Mouse (Mus musculus) kidney, postnatal 0 days (tissue): ENCODE data around the gene Wwc1. TPM values are rescaled to one million over a fixed set of nuclear protein-coding genes. Genes with fewer than 3 reads are reported as not detected.
A peak's percentile ranks its signal among the peaks of the same experiment; 100 is the strongest.

Experiments
- ATAC-seq: fragments of 200-750 bp; cut with Nextera tagmentation; replicated peaks from 2 replicates; pipeline ENCODE4 v1.8.0; 2017; ENCODE audit warnings: low read depth, moderate number of reproducible peaks, moderate TSS enrichment, moderate library complexity; ENCODE audit not compliant: low FRiP score
- DNase-seq: peaks from one replicate; pipeline ENCODE4 v3.0.0-alpha.2; 2016; ENCODE audit warnings: low spot score
- H3K27ac ChIP-seq: fragments of 300-500 bp; sonication (generic); 2 replicates; pipeline ENCODE4 v1.5.1; 2014; ENCODE audit warnings: mild to moderate bottlenecking
- H3K27me3 ChIP-seq: fragments of 300-500 bp; sonication (generic); 2 replicates; pipeline ENCODE4 v1.6.1; 2014; ENCODE audit warnings: low read length, mixed read lengths; ENCODE audit not compliant: insufficient read depth
- H3K36me3 ChIP-seq: fragments of 300-500 bp; sonication (generic); 2 replicates; pipeline ENCODE4 v1.6.1; 2014; ENCODE audit warnings: low read length, mixed read lengths; ENCODE audit not compliant: insufficient read depth
- H3K4me1 ChIP-seq: fragments of 300-500 bp; sonication (generic); replicated peaks from 2 replicates; pipeline ENCODE4 v1.6.1; 2014; ENCODE audit warnings: antibody characterized with exemption, low read length, mixed read lengths; ENCODE audit not compliant: insufficient read depth
- H3K4me2 ChIP-seq: fragments of 300-500 bp; sonication (generic); 2 replicates; pipeline ENCODE4 v1.6.1; 2014; ENCODE audit warnings: mild to moderate bottlenecking, low read length, moderate library complexity, mixed read lengths
- H3K4me3 ChIP-seq: fragments of 300-500 bp; sonication (generic); replicated peaks from 2 replicates; pipeline ENCODE4 v1.5.1; 2014; ENCODE audit warnings: low read depth, low read length
- H3K9ac ChIP-seq: fragments of 300-500 bp; sonication (generic); 2 replicates; pipeline ENCODE4 v1.6.1; 2014; ENCODE audit warnings: low read depth, low read length
- H3K9me3 ChIP-seq: fragments of 300-500 bp; sonication (generic); replicated peaks from 2 replicates; pipeline ENCODE4 v1.6.1; 2016; ENCODE audit warnings: low read length, inconsistent platforms, mixed read lengths
- CTCF ChIP-seq: IDR thresholded peaks from 2 replicates; pipeline ENCODE4 v1.5.1; 2016; ENCODE audit warnings: antibody characterized with exemption, low read depth, mild to moderate bottlenecking, moderate library complexity
- WGBS: fragments of 180-500 bp; shearing (Covaris S2); extraction: QIAGEN DNeasy Blood & Tissue Kit; methylation state at CpG from one replicate; pipeline ENCODE4 v1.1.7; 2014; 5-methylcytosine and 5-hydroxymethylcytosine counted together
- polyA plus RNA-seq: library from polyadenylated mRNA; unstranded; fragments of >200 nt; fragmentation: Nextera tagmentation; extraction: Ambion mirVana; gene quantifications from 2 replicates; pipeline ENCODE4 v1.2.1, GENCODE M21; 2015

Gene Wwc1
- polyA plus RNA-seq, 1 experiment from 2014 or later, result 20.4 TPM

DNA sequence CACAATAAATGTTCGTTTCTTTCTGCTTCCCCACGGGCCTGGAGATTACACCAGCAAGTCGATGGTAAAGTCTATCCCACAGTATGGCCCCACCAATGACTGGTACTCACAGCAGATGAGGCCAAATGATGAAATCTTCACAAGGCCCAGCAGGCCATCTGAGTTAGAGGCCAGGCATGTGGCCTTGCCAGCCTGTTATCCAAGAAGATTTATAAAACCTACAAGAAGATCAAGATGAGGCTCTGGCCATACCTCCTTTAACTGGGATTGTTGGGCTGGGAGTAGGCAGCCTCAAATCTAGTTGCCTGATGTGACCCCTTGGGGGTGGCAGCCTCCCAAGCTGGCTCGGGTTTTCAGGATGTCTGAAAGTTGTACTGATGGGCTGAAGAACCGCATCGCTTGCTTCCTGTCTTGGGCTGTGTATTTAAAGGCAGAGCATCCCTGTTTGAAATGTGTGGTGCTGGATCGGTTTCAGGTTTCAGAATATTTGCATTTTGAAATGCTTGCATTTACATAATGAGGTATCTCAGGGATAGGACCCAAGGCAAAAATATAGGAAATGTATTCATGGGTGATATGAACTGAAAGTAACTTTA lies 75.3 kb downstream of the Wwc1 start:
- Histone ChIP-seq H3K4me3 (no peak overlapping the region), H3K27me3 (no peaks in the 10 kb centered on the region), H3K9ac (no peak overlapping the region), H3K4me2 (no peak overlapping the region), H3K27ac (no peak overlapping the region), H3K4me1 (no peaks in the 10 kb centered on the region), H3K36me3 (0 out of 2 replicates have a peak, but pooled peaks cover 10% of the 10 kb centered on the region), H3K9me3 (no peaks in the 10 kb centered on the region)
- no peak for TF ChIP-seq CTCF
- DNase-seq (no peak), ATAC-seq (no peak)
- 77% methylated on average over 7 of the region's 7 CpGs for WGBS

DNA sequence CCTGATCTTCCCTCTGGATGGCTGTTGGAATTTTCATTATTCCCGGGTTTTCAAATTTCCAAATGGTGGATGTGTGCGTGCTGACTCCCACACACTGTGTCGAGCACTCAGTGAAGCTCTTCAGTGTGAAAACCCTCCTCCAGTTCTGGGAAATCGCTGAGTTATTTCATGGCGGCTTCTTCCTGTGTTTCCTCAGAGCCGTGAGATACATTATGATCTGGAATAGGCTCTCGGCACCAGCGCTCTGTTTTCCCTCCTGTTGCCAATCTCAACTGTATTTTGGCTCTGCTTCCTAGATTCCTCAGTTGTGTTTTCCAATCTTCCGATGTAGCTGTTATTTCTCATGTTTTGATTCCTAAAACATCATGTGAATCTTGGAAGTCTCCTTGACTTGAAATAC lies 77.2 kb downstream of the Wwc1 start:
- ATAC-seq, result no peak
- H3K4me2 ChIP-seq, result no peak overlapping the region
- DNase-seq, result peak; percentile 31
- H3K9ac ChIP-seq, result no peak overlapping the region
- WGBS, result 57% methylated on average over 9 of the region's 9 CpGs
- H3K27me3 ChIP-seq, result no peaks in the 10 kb centered on the region
- no peak overlapping the region for H3K4me3 ChIP-seq
- 0 out of 2 replicates have a peak, but pooled peaks cover 7% of the 10 kb centered on the region for H3K36me3 ChIP-seq
- no peaks in the 10 kb centered on the region for H3K4me1 ChIP-seq
- H3K27ac ChIP-seq, result no peak overlapping the region
- TF ChIP-seq CTCF, result no peak
- H3K9me3 ChIP-seq, result no peaks in the 10 kb centered on the region

DNA sequence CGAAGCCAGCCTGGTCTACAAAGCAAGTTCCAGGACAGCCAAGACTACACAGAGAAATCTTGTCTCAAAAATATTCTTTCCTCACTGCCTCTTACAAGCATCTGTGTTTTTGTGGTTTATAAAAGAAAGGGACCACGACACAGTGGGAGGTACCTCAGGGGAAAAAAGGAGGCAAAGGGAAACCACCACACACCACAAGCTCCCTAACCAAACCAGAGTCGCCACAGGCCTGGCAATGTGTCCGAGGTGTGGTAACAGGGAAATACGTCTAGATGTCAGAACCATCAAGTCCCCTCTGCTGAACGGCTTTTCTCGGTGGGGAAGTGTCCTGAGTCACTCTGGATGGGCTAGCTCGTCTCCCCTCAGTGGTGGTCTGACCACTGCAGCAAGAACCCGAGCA lies 80.4 kb downstream of the Wwc1 start:
- Histone ChIP-seq H3K4me1 (no peaks in the 10 kb centered on the region), H3K27ac (no peak overlapping the region), H3K9ac (no peak overlapping the region), H3K36me3 (0 out of 2 replicates have a peak, but pooled peaks cover 2% of the 10 kb centered on the region), H3K27me3 (no peaks in the 10 kb centered on the region), H3K4me2 (no peak overlapping the region), H3K4me3 (no peak overlapping the region), H3K9me3 (no peaks in the 10 kb centered on the region)
- no peak for TF ChIP-seq CTCF
- ATAC-seq, result no peak
- DNase-seq, result no peak
- WGBS, result 70% methylated on average over 9 of the region's 9 CpGs

- H3K4me3 ChIP-seq, result no peak overlapping the region
- H3K27ac ChIP-seq, result no peak overlapping the region
- ATAC-seq, result no peak
- 0 out of 2 replicates have a peak, but pooled peaks cover 8% of the 10 kb centered on the region for H3K36me3 ChIP-seq
- DNase-seq, result no peak
- H3K4me2 ChIP-seq, result no peak overlapping the region
- no peak overlapping the region for H3K9ac ChIP-seq
- peaks cover 2% of the 10 kb centered on the region; the same call in 1 of the 2 replicates for H3K4me1 ChIP-seq
- TF ChIP-seq CTCF, result no peak
- 48% methylated on average over 4 of the region's 4 CpGs for WGBS
- no peaks in the 10 kb centered on the region for H3K27me3 ChIP-seq
- H3K9me3 ChIP-seq, result no peaks in the 10 kb centered on the region
Measured at GRCm38 (mm10) chr11:35893454-35893853, 86.9 kb downstream of the Wwc1 start.

DNA sequence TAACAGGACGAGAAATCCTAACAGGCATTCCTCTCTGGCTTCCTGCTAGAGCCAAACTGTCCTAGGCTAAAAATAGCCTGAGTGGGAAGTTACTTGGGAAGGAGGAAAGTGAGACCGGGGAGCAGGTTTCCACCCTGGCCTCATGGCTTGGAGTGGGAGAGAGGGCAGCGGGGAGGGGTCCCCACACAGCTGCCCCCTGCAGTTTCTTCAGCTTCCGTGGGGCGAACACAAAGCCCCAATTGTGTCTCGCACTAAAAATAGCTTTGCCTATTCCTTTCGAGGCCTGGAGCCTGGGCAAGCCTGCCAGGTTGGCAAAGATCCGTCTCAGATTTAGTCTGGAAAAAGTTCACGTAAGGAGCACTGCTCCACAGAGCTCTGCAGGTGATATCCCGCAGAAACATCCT lies 87.3 kb downstream of the Wwc1 start:
- Histone ChIP-seq H3K4me1 (peaks cover 2% of the 10 kb centered on the region; the same call in 1 of the 2 replicates), H3K36me3 (0 out of 2 replicates have a peak, but pooled peaks cover 8% of the 10 kb centered on the region), H3K27me3 (no peaks in the 10 kb centered on the region), H3K9ac (no peak overlapping the region), H3K4me3 (no peak overlapping the region), H3K9me3 (no peaks in the 10 kb centered on the region), H3K4me2 (no peak overlapping the region), H3K27ac (no peak overlapping the region)
- TF ChIP-seq CTCF, result no peak
- 34% methylated on average over 10 of the region's 10 CpGs for WGBS
- no peak for ATAC-seq
- peak; percentile 47 for DNase-seq

DNA sequence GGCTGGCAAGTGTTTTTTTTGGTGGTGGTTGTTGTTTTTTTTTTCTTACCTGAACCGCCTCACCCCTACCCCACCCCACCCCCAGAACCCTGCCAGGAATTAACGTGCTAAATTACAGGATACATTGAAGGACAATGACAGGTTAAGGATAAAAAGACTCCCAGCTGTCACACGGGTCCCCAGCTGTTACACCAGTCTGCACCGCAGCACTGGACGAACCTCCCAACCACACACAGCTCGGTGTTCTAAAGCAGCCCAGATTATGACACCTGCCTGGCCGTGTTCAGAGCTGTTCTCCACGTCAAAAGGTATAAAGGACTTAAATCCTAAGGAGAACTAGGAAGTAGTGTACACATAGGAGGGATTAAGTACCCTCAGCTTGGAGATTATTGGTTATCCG lies 88.0 kb downstream of the Wwc1 start:
- Histone ChIP-seq H3K9me3 (no peaks in the 10 kb centered on the region), H3K4me1 (peaks cover 2% of the 10 kb centered on the region; the same call in 1 of the 2 replicates), H3K27ac (no peak overlapping the region), H3K9ac (no peak overlapping the region), H3K27me3 (no peaks in the 10 kb centered on the region), H3K4me2 (no peak overlapping the region), H3K36me3 (0 out of 2 replicates have a peak, but pooled peaks cover 12% of the 10 kb centered on the region), H3K4me3 (no peak overlapping the region)
- ATAC-seq (no peak), DNase-seq (no peak)
- 57% methylated on average over 9 of the region's 9 CpGs for WGBS
- no peak for TF ChIP-seq CTCF

GRCm38 (mm10) chr11:35888790-35889189 lies 91.5 kb downstream of the Wwc1 start:
- no peak overlapping the region for H3K4me3 ChIP-seq
- H3K9me3 ChIP-seq, result no peaks in the 10 kb centered on the region
- DNase-seq (no peak), ATAC-seq (no peak)
- no peaks in the 10 kb centered on the region for H3K27me3 ChIP-seq
- 84% methylated on average over 8 of the region's 8 CpGs for WGBS
- H3K27ac ChIP-seq, result no peak overlapping the region
- H3K36me3 ChIP-seq, result 0 out of 2 replicates have a peak, but pooled peaks cover 12% of the 10 kb centered on the region
- no peak for TF ChIP-seq CTCF
- H3K4me2 ChIP-seq, result no peak overlapping the region
- peaks cover 2% of the 10 kb centered on the region; the same call in 1 of the 2 replicates for H3K4me1 ChIP-seq
- no peak overlapping the region for H3K9ac ChIP-seq
